Mouse (Mus musculus) liver, embryonic 14.5 days (tissue): ENCODE measurements at regions not wholly inside any gene's neighbourhood (a gene's known extent, or its start where the extent isn't known, plus 50 kb on each side); places are given as distances from the start of the nearest gene placed in this dataset.

Source experiments
- ATAC-seq: fragments of 200-750 bp; cut with Nextera tagmentation; 2 replicates; pipeline ENCODE4 v1.8.0; 2017; ENCODE audit warnings: moderate number of reproducible peaks, mild to moderate bottlenecking, moderate library complexity; ENCODE audit not compliant: insufficient read depth
- DNase-seq, 3 experiments: peaks; one replicate each; pipeline ENCODE4 v3.0.0-alpha.2; 2012 to 2013; ENCODE audit warnings: low read depth in 3 of 3, low spot score in 3 of 3
- H3K27ac ChIP-seq: fragments of 300-500 bp; sonication (generic); 2 replicates; pipeline ENCODE4 v1.5.1; 2014; ENCODE audit warnings: moderate library complexity, mild to moderate bottlenecking, control low read depth, inconsistent platforms
- H3K27me3 ChIP-seq: fragments of 300-500 bp; sonication (generic); 2 replicates; pipeline ENCODE4 v1.6.1; 2014; ENCODE audit warnings: mild to moderate bottlenecking, low read length, moderate library complexity; ENCODE audit not compliant: control insufficient read depth, insufficient read depth
- H3K36me3 ChIP-seq: fragments of 300-500 bp; sonication (generic); replicated peaks from 2 replicates; pipeline ENCODE4 v1.6.1; 2014; ENCODE audit warnings: low read depth; ENCODE audit not compliant: control insufficient read depth, insufficient read depth
- H3K4me1 ChIP-seq, 2 experiments: fragments of 200-500 bp in 1 of 2; fragments of 300-500 bp in 1 of 2; sonication (generic) in 1 of 2; replicated peaks; 2 replicates each; pipeline ENCODE4 v1.6.1; 2012 to 2014; ENCODE audit warnings: antibody characterized with exemption in 1 of 2, inconsistent platforms in 1 of 2, low read length in 1 of 2; ENCODE audit not compliant: control insufficient read depth in 2 of 2, insufficient read depth in 2 of 2
- H3K4me2 ChIP-seq: fragments of 300-500 bp; sonication (generic); 2 replicates; pipeline ENCODE4 v1.6.1; 2014; ENCODE audit warnings: low read depth, mild to moderate bottlenecking, control low read depth, moderate library complexity
- H3K4me3 ChIP-seq, 2 experiments: fragments of 200-500 bp in 1 of 2; fragments of 300-500 bp in 1 of 2; sonication (generic) in 1 of 2; 2 replicates each; pipeline ENCODE4 v1.5.1; 2012 to 2014; ENCODE audit warnings: low read depth in 2 of 2, low read length in 2 of 2, mild to moderate bottlenecking in 2 of 2, control low read depth in 1 of 2, inconsistent platforms in 1 of 2, moderate library complexity in 1 of 2; ENCODE audit not compliant: insufficient read depth in 1 of 2
- H3K9ac ChIP-seq: fragments of 300-500 bp; sonication (generic); replicated peaks from 2 replicates; pipeline ENCODE4 v1.6.1; 2014; ENCODE audit warnings: mild to moderate bottlenecking, control low read depth, moderate library complexity
- H3K9me3 ChIP-seq: fragments of 300-500 bp; sonication (generic); 2 replicates; pipeline ENCODE4 v1.6.1; 2016; ENCODE audit warnings: low read length, mixed read lengths; ENCODE audit not compliant: control insufficient read depth
- CTCF ChIP-seq: IDR thresholded peaks from 2 replicates; pipeline ENCODE4 v1.5.1; 2016; ENCODE audit warnings: antibody characterized with exemption, low read depth, control low read depth
- EP300 ChIP-seq: IDR thresholded peaks from 2 replicates; pipeline ENCODE4 v1.6.1; 2016; ENCODE audit warnings: antibody characterized with exemption, low read depth
- WGBS: fragments of 180-500 bp; shearing (Covaris S2); extraction: QIAGEN DNeasy Blood & Tissue Kit; methylation state at CpG from one replicate; pipeline ENCODE4 v1.1.7; 2014; ENCODE audit not compliant: insufficient replicate concordance; 5-methylcytosine and 5-hydroxymethylcytosine counted together

- Histone ChIP-seq H3K4me1 (no peaks in the 10 kb centered on the region), H3K4me3 (no peak overlapping the region), H3K9me3 (no peaks in the 10 kb centered on the region), H3K9ac (no peak overlapping the region), H3K27ac (no peak overlapping the region), H3K4me2 (no peak overlapping the region), H3K27me3 (no peaks in the 10 kb centered on the region), H3K36me3 (no peaks in the 10 kb centered on the region)
- ATAC-seq (no peak), DNase-seq (no peak)
- TF ChIP-seq CTCF (no peak), EP300 (no peak)
- WGBS = 3% methylated on average over 1 of the region's 1 CpGs
Observed at GRCm38 (mm10) chr10:51956493-51956892, 65.8 kb upstream of the Vgll2 start.

GRCm38 (mm10) chr10:51961497-51961896 lies 60.8 kb upstream of the Vgll2 start:
- no peak overlapping the region for H3K27ac ChIP-seq
- H3K4me3 ChIP-seq = no peak overlapping the region
- no peak for ATAC-seq
- no peak for DNase-seq
- no peaks in the 10 kb centered on the region for H3K9me3 ChIP-seq
- no peaks in the 10 kb centered on the region for H3K4me1 ChIP-seq
- TF ChIP-seq CTCF (no peak), EP300 (no peak)
- WGBS = 23% methylated on average over 2 of the region's 2 CpGs
- no peak overlapping the region for H3K4me2 ChIP-seq
- no peaks in the 10 kb centered on the region for H3K36me3 ChIP-seq
- H3K9ac ChIP-seq = no peak overlapping the region
- no peaks in the 10 kb centered on the region for H3K27me3 ChIP-seq

GRCm38 (mm10) chr10:51963671-51964070 lies 58.6 kb upstream of the Vgll2 start:
- TF ChIP-seq CTCF (no peak), EP300 (no peak)
- Histone ChIP-seq H3K9ac (no peak overlapping the region), H3K36me3 (no peaks in the 10 kb centered on the region), H3K4me2 (no peak overlapping the region), H3K4me1 (no peaks in the 10 kb centered on the region), H3K9me3 (no peaks in the 10 kb centered on the region), H3K27ac (no peak overlapping the region), H3K27me3 (no peaks in the 10 kb centered on the region), H3K4me3 (no peak overlapping the region)
- WGBS = 56% methylated on average over 1 of the region's 1 CpGs
- no peak for DNase-seq
- ATAC-seq = no peak

GRCm38 (mm10) chr10:51970113-51970512 lies 52.2 kb upstream of the Vgll2 start:
- no peak for ATAC-seq
- TF ChIP-seq EP300 = no peak

More at GRCm38 (mm10) chr10:51970113-51970512, 52.2 kb upstream of the Vgll2 start:
- DNase-seq = no peak
- H3K9ac ChIP-seq = no peak overlapping the region
- no peak overlapping the region for H3K27ac ChIP-seq
- H3K4me3 ChIP-seq = no peak overlapping the region
- H3K4me2 ChIP-seq = no peak overlapping the region
- no peaks in the 10 kb centered on the region for H3K27me3 ChIP-seq
- H3K36me3 ChIP-seq = no peaks in the 10 kb centered on the region
- H3K4me1 ChIP-seq = no peaks in the 10 kb centered on the region
- no peaks in the 10 kb centered on the region for H3K9me3 ChIP-seq
- 54% methylated on average over 9 of the region's 9 CpGs for WGBS
